ENCODE assay signal across 13 mouse cellular contexts in genomic region chr6:53709694-53710442, GRCm38 (mm10).
"Had no signal": no experiment of that assay in that cellular context is flagged by ENCODE, and none has a peak within 500 bp of the region (broad histone marks: within the 10 kb centered on the region; RNA-seq: fewer than 3 reads in every experiment).

No protein-coding gene starts in this region.

- H3K9ac ChIP-seq: liver, embryonic 14.5 days; lung, embryonic 15.5 days; midbrain, embryonic 13.5 days; midbrain, embryonic 15.5 days; neural tube, embryonic 12.5 days; stomach, embryonic 15.5 days had no signal

- H3K27ac ChIP-seq: liver, embryonic 14.5 days; lung, embryonic 15.5 days; midbrain, embryonic 13.5 days; midbrain, embryonic 15.5 days; neural tube, embryonic 12.5 days had no signal

- H3K27me3 ChIP-seq: lung, embryonic 15.5 days; midbrain, embryonic 13.5 days; midbrain, embryonic 15.5 days; neural tube, embryonic 12.5 days; stomach, embryonic 15.5 days had no signal

- H3K4me2 ChIP-seq: lung, embryonic 15.5 days; midbrain, embryonic 11.5 days; midbrain, embryonic 13.5 days; midbrain, embryonic 15.5 days; neural tube, embryonic 12.5 days; stomach, embryonic 15.5 days had no signal

- H3K9me3 ChIP-seq: lung, embryonic 15.5 days; megakaryocyte, embryonic 14.5 days; midbrain, embryonic 13.5 days; midbrain, embryonic 15.5 days; neural tube, embryonic 12.5 days; stomach, embryonic 15.5 days had no signal

- H3K4me3 ChIP-seq: lung, embryonic 15.5 days; megakaryocyte, embryonic 14.5 days; midbrain, embryonic 13.5 days; midbrain, embryonic 15.5 days; neural tube, embryonic 12.5 days; stomach, embryonic 15.5 days had no signal

- H3K36me3 ChIP-seq: lung, embryonic 15.5 days; midbrain, embryonic 13.5 days; midbrain, embryonic 15.5 days; neural tube, embryonic 12.5 days; stomach, embryonic 15.5 days had no signal

- H3K4me1 ChIP-seq: midbrain, embryonic 13.5 days; midbrain, embryonic 15.5 days; neural tube, embryonic 12.5 days; stomach, embryonic 15.5 days had no signal

- ATAC-seq: midbrain, embryonic 13.5 days; midbrain, embryonic 15.5 days had no signal

- DNase-seq: lung, postnatal 14 days; right cerebral cortex, postnatal 14 days; thymus, adult 18-20 months; thymus, postnatal 25 days; thymus, postnatal 4 days had no signal
